Mouse (Mus musculus): ENCODE data around the gene Tusc2.

The Tusc2 gene

DNA sequence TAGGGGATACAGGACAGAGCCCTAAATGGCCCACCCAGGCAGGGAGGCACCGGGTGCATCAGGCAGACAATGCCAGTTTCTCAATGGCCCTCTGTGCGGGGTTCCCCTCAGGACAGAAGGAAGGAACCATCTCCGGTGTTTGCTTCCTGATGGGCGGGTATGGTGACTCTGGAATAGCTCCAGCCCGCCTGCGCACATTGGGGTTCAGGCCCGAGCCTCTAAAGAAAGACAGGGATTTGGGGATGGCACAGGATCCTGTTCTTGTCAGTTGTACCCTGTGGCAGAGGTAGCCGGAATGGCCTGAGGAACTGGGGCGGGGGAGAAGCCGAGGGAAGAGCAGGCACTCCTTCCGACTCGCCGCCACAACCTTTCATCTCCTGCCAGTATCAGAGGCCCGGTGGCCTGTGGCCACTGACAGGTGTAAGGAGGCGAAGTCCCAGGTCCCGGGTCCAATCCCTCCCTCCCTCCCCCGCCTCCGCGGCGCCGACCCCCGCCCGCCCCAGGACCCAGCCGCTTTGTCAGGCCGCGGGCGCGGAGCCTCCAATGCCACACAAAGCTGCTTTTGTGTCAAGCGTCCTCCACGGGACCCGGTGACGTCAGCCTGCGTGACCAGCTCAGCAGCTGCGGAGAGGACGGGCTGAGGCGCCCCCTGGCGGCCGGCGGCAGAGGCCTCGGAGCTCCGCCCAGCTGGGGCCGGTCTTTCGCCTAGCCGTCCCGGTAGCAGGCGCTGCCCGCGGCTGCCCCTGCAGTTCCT is 49.3 kb downstream of the Tusc2 start:
- DNase-seq: peak; percentile 100

DNA sequence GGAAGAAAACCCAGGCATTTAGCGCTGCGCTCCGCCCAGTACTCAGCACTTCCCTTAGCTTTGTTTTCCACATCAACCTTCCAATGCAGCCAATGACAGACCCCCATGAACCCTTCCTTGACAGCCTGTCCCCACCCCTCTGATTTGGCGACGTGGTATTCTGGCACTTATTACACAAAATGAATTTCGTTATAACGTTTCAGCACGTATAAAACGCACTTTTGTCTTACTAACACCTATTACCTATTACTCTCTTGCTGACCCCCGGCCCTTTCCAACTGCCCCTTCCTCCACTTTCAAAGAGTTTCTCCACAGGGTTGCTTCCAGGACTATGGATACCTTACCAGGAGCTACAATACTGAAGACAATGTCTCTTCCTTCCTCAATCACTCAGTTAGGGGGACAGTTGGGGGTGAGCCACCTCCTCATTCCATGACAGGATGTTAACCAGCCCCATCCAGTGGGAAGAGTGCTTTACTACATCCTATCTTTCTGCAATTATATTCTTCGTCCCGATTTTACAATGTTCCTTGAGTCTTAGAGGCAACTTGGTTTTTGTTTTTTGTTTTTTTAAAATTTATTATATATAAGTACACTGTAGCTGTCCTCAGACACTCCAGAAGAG is 50.0 kb downstream of the Tusc2 start:
- DNase-seq: peak; percentile 64

DNA sequence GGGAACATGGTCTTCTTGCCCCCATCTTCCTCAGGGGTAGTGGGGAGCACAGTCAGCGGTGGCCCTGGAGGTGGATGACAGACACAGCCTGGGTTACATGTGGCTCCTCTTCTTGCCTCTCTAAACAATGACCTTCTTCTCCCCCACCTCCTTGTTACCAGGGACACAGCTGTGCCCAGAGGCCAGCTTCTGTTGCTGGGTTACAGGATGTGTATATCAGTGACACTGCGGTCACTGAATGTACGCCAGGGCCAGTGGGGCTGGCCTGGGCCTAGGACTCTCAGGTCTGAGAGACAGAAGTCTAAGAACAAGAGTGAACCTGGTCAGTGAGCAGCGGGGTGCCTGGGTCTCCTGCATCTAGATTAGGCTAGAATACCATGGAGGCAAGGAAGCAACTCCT is 52.0 kb downstream of the Tusc2 start:
- no peak for DNase-seq
